Mouse (Mus musculus) splenic B cell, adult 2 months (primary cell): ENCODE data around the gene Hmgcr.

ENCODE experiments used
- DNase-seq: peaks from one replicate; pipeline ENCODE4 v3.0.0-alpha.2; 2011; ENCODE audit warnings: low read depth, low spot score
- H3K27me3 ChIP-seq: 2 replicates; pipeline ENCODE4 v1.6.1; 2012; ENCODE audit warnings: mild to moderate bottlenecking, low read length, moderate library complexity, mixed read lengths; ENCODE audit not compliant: control insufficient read depth, poor library complexity, insufficient read depth, severe bottlenecking
- H3K36me3 ChIP-seq: 2 replicates; pipeline ENCODE4 v1.6.1; 2012; ENCODE audit warnings: mild to moderate bottlenecking, low read length, moderate library complexity, mixed read lengths; ENCODE audit not compliant: control insufficient read depth, poor library complexity, insufficient read depth, severe bottlenecking

Hmgcr gene

GRCm38 (mm10) chr13:96670406-96671077, at the start of gene Hmgcr:
TSS of gene Hmgcr (minus strand) at chr13:96670936.
- H3K27me3 ChIP-seq = no peaks in the 10 kb centered on the region
- peak; percentile 98 for DNase-seq
- no peaks in the 10 kb centered on the region; the same call in 1 of the 2 replicates for H3K36me3 ChIP-seq

GRCm38 (mm10) chr13:96720003-96720402, 49.3 kb upstream of the Hmgcr start:
- DNase-seq = no peak
- H3K27me3 ChIP-seq = no peaks in the 10 kb centered on the region

DNA sequence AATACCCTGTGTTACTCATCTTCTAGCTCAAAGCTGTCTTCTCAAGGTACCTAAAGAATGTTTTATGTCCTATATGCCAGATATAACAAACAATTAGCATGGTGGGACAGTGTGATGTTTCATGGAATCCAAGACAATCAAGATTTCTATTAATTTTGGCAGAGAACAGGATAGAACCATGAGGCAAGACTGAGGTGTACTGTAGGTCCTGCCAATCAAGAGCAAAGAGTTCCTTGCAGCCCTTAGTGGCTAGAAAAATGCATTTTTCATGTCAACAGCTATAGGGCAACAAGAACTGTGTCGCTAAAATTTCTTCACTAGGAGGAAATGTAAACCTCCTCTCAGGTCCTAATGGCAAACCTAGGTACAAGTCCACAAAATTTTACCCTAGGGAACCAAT, 47.1 kb upstream of the Hmgcr start:
- no peaks in the 10 kb centered on the region for H3K36me3 ChIP-seq
- no peaks in the 10 kb centered on the region for H3K27me3 ChIP-seq
- no peak for DNase-seq

More at GRCm38 (mm10) chr13:96720003-96720402, 49.3 kb upstream of the Hmgcr start:
- H3K36me3 ChIP-seq = no peaks in the 10 kb centered on the region

- Histone ChIP-seq H3K36me3 (no peaks in the 10 kb centered on the region), H3K27me3 (no peaks in the 10 kb centered on the region)
- DNase-seq = no peak
Observed at GRCm38 (mm10) chr13:96716311-96716710, 45.6 kb upstream of the Hmgcr start.

- no peaks in the 10 kb centered on the region for H3K36me3 ChIP-seq
- no peak for DNase-seq
- no peaks in the 10 kb centered on the region for H3K27me3 ChIP-seq
Observed at GRCm38 (mm10) chr13:96709269-96710233, 38.8 kb upstream of the Hmgcr start.

DNA sequence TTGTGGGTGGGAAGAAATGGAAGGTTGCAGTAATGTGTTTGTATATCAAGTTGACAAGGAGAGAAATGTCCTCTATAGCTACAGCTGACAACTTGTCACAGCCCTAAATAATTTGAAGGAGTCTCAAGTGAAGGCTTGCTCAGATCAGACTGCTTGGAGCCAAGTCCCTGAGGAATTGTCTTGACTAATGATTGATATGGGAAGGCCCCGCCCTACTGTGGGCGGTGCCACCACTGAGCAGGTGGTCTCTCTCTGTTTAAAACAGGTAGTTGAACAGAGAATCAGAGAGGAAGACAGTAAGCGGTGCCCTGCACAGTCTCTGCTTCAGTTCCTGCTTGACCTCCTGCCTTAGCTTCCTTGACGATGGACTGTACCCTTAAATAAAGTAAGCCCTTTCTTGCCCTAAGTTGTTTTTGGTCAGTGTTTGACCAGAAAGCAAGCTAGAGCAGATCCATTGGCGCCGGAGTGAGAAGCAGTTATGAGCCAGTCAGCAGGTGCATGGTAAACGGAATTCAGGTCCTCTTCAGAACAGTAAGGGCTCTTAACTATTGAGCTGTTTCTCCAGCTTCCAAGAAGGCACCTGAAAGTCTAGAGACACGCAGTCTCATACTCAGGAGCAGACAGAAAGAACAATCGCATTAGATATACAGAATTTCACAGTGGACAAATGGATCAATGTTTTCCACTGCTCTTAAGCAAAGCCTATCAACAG, 32.0 kb upstream of the Hmgcr start:
- Histone ChIP-seq H3K27me3 (no peaks in the 10 kb centered on the region), H3K36me3 (no peaks in the 10 kb centered on the region)
- DNase-seq = no peak

DNA sequence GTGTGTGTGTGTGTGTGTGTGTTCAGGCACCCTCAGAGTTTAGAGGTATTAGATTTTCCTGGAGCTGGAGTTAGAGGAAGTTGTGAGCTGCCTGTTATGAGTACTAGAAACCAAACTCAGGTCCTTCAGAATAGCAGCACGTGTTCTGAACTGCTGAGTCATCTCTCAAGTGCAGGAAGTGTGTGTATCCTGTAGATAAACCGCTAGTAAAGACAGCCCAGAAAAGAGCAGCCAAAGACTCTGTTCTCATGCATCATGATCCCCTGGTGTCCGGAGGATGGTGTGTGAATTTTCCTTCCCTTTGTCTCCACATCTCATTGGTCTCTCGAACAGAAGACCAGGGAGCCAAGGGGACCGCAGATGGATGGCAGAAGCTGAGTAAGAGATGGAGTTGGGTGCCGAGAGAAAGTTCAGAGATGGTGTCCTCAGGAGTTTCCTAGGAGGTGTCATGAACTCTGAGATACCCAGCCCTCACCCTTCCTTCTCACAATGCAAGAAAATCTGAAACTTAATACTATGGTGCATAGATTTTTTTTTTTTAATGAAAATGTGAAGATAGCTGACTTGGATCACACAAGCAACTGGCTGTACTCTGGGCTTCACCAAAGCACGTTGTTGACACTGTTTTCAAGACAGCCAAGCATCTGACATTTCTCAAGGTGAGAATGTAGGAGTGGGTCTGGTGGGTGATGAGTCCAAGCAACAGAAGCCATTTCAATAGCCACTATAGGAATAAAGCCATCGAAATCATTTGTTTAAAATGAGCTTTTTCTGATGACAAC, 27.3 kb upstream of the Hmgcr start:
- Histone ChIP-seq H3K36me3 (no peaks in the 10 kb centered on the region), H3K27me3 (no peaks in the 10 kb centered on the region)
- DNase-seq = peak; percentile 22

DNA sequence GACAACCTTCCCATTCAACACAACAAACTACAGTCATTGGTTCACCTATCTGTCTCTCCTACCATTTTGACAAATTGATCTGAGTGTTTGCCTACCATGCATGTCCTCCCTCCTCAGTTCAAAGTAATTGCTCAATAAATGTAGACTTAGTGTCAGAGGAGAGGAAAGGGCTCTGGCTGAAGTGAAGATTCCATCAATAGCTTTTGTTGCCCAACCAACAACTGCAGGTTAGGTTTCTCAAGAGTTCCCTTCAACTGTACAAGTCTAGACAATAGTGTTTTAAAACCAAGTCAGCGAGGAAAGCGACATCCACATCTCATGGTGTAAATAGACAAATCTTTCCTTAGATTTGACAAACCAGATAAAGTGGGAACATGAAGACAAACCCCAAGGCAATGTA, 24.7 kb upstream of the Hmgcr start:
- DNase-seq = no peak
- no peaks in the 10 kb centered on the region for H3K36me3 ChIP-seq
- no peaks in the 10 kb centered on the region for H3K27me3 ChIP-seq

DNA sequence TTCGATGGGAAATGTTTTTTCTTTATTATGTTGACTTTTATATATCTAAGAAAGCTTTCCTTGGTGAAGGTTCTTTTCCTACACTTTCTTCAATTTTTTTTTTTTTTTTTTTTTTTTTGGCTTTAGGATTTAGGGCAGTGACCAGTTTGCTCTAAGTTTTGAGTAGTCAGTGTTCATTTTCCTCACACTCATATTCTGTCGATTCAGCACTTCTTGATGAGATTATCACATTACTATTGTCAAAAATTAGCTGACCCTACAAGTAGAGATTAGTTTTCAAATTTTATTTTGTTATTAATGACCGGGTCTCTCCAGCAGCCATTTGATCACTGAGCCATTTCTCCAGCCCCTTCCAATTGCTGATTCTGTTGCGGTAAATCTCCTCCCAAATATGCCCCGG, 19.2 kb upstream of the Hmgcr start:
- no peak for DNase-seq
- Histone ChIP-seq H3K36me3 (no peaks in the 10 kb centered on the region), H3K27me3 (no peaks in the 10 kb centered on the region)

GRCm38 (mm10) chr13:96687261-96687660, 16.5 kb upstream of the Hmgcr start:
- no peaks in the 10 kb centered on the region for H3K36me3 ChIP-seq
- DNase-seq = no peak
- no peaks in the 10 kb centered on the region for H3K27me3 ChIP-seq

DNA sequence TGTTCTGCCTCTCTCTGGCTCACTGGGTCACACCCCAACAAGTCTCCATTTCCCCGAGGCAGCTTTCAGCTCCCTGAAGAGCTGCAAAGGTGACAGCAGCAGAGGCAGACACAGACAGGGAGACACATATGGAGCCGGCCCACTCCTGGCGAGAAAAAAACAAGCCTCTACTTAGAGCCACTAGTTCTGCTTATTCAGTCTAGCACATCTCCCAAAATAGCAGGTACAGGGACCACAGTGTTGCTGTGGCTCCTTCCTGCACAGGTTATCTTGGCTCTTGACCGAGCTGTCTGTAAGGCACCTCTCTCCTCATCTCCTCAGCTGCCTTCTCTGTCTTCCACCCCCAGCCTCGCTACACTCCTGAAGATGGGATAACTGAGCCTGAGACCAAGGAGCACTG, 14.0 kb upstream of the Hmgcr start:
- Histone ChIP-seq H3K27me3 (no peaks in the 10 kb centered on the region), H3K36me3 (no peaks in the 10 kb centered on the region)
- DNase-seq = no peak

DNA sequence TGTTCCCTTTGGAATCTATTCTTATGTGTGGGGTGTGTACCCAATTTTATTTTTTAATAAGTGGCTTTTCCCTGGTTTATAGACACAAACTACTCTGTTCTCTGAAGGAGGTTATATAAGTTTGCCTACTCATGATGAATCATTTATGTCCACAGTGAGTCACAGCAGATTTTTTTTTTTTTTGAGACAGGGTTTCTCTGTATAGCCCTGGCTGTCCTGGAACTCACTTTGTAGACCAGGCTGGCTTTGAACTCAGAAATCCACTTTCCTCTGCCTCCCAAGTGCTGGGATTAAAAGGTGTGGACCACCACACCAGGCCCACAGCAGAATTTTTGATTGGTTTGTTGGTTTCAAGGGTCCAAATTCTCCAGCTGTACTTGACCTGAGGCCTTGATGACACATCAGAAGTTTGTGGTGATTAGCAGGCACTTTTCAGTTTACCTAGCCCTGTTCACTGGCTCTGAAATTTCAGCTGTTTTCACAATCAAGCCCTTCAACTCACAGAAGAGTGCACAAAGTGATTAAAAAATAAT, 10.4 kb upstream of the Hmgcr start:
- no peak for DNase-seq
- Histone ChIP-seq H3K36me3 (no peaks in the 10 kb centered on the region), H3K27me3 (no peaks in the 10 kb centered on the region)

DNA sequence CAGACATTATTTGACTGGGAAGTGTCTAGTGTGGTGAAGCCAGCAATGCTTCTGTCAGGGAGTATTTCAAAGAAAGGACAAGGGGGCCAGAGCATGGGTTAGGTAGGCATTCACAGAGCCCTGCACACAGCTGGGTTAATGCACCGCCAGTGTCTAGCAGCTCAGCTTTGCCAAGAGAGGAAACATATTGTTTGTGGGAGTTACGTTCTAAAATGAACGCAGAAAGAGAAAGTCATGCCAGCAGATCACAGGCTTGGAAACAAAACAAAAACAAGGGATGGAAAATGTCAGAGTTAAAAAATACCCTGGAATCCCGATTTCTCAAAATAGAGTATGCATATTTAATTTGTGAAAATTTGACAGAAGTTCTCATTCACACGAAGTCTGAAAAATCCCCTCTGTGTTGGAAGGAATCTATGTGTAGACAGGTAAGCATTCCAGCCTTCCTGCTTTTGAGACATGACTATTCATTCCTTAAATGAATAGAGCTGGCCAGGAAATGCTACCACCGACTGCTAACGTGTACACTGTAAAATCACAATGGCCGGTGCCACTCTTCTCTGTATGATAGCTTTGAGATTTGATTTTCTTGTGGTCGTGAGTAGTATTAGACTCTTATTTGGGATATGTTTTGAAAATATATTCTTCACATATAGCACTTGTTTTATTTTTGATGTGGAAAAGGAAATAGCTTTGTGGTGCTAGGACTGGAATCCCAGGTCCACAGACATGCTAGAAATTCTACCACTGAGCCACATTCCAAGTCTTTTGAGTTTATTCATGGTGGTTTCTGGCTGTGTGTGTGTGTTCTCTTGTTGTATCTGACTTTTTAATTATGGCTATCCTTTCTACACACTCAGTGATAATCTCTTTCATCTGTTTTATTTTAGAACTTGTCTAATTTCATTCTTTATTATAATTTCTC, 9.7 kb upstream of the Hmgcr start:
- no peak for DNase-seq
- no peaks in the 10 kb centered on the region for H3K27me3 ChIP-seq
- H3K36me3 ChIP-seq = no peaks in the 10 kb centered on the region
